Mouse (Mus musculus) layer of hippocampus, postnatal 25 days (tissue): Measurements from ENCODE around the gene Ankrd13d. TPM values are rescaled to one million over a fixed set of nuclear protein-coding genes. Genes with fewer than 3 reads are reported as not detected.

Experiments used
- DNase-seq, 2 experiments: peaks; one replicate each; pipeline ENCODE4 v3.0.0; 2022; ENCODE audit warnings: mixed read lengths in 2 of 2, low spot score in 1 of 2; ENCODE audit errors: extremely low spot score in 1 of 2
- total RNA-seq, 2 experiments: library from RNA; stranded (reverse); gene quantifications; 2 replicates each; pipeline ENCODE4 v1.2.3; 2021

Gene Ankrd13d
- total RNA-seq = 10 to 100 TPM; 59.6 to 66.3 TPM

GRCm38 (mm10) chr19:4282898-4283553 is at the start of gene Ankrd13d:
Gene Ankrd13d, minus strand, starts transcription at chr19:4283137.
- peak; percentile 88 to 92 for DNase-seq

GRCm38 (mm10) chr19:4332653-4333052 is 49.7 kb upstream of the Ankrd13d start:
- peak in 1 of 2 experiments; percentile 20 for DNase-seq

GRCm38 (mm10) chr19:4331273-4331672 is 48.3 kb upstream of the Ankrd13d start:
- no peak for DNase-seq

- DNase-seq = no peak
Observed at GRCm38 (mm10) chr19:4330603-4331002, 47.7 kb upstream of the Ankrd13d start.

GRCm38 (mm10) chr19:4328737-4329304 is 45.9 kb upstream of the Ankrd13d start:
- no peak for DNase-seq

GRCm38 (mm10) chr19:4326881-4327280 is 43.9 kb upstream of the Ankrd13d start:
- no peak for DNase-seq

- DNase-seq = no peak
Observed at GRCm38 (mm10) chr19:4326106-4326505, 43.2 kb upstream of the Ankrd13d start.

GRCm38 (mm10) chr19:4322134-4322533 is 39.2 kb upstream of the Ankrd13d start:
- no peak for DNase-seq

GRCm38 (mm10) chr19:4321622-4322021 is 38.7 kb upstream of the Ankrd13d start:
- no peak for DNase-seq

GRCm38 (mm10) chr19:4319272-4319671 is 36.3 kb upstream of the Ankrd13d start:
- DNase-seq = no peak

- no peak for DNase-seq
Observed at GRCm38 (mm10) chr19:4317181-4317580, 34.2 kb upstream of the Ankrd13d start.

- no peak for DNase-seq
Observed at GRCm38 (mm10) chr19:4315223-4315944, 32.4 kb upstream of the Ankrd13d start.

- DNase-seq = no peak
Observed at GRCm38 (mm10) chr19:4309776-4310185, 26.8 kb upstream of the Ankrd13d start.

GRCm38 (mm10) chr19:4309302-4309701 is 26.4 kb upstream of the Ankrd13d start:
- DNase-seq = no peak

- peak; percentile 73 to 79 for DNase-seq
Observed at GRCm38 (mm10) chr19:4306190-4306577, 23.2 kb upstream of the Ankrd13d start, which contains the start of gene Grk2. Gene Grk2, minus strand, starts transcription at chr19:4306222.

GRCm38 (mm10) chr19:4305491-4306189 is 22.7 kb upstream of the Ankrd13d start:
- DNase-seq = peak in 1 of 2 experiments; percentile 39

- no peak for DNase-seq
Observed at GRCm38 (mm10) chr19:4304871-4305321, 22.0 kb upstream of the Ankrd13d start.

GRCm38 (mm10) chr19:4304251-4304821 is 21.4 kb upstream of the Ankrd13d start:
- DNase-seq = no peak

- DNase-seq = no peak
Observed at GRCm38 (mm10) chr19:4303640-4303995, 20.7 kb upstream of the Ankrd13d start.

- DNase-seq = no peak
Observed at GRCm38 (mm10) chr19:4302936-4303639, 20.2 kb upstream of the Ankrd13d start.
